Mouse (Mus musculus): ENCODE results near the gene Nfatc2.

Nfatc2 gene

DNA sequence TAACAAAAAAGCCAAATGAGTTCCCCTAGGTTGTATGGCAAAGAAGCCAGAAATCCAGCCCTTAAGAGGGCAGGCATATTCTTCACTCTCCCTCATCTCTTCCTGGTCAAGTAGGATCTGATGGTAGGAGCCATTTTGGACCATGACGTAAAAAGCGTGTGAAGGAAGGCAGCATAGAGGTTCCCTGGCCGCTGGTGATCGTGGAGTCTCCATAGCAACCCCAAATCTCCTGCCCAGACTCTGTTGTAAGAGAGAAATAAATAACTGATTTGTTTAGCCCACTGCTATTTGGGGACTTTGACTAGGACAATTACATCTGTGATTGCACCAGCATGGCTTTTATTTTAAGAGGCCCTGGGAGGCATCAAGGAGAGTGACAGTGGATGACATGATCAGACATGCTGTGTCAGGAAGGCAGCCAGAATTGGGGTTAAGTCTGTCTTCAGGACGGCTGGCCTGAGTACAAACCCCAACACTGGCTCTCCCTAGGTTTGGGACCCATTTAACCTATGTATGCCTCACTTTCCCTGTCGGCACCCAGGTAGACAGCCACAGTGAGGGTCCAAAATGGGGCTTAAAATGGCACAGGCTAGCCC is 8.3 kb upstream of the Nfatc2 start:
- DNase-seq (ENCODE audit: low spot score): no peak

DNA sequence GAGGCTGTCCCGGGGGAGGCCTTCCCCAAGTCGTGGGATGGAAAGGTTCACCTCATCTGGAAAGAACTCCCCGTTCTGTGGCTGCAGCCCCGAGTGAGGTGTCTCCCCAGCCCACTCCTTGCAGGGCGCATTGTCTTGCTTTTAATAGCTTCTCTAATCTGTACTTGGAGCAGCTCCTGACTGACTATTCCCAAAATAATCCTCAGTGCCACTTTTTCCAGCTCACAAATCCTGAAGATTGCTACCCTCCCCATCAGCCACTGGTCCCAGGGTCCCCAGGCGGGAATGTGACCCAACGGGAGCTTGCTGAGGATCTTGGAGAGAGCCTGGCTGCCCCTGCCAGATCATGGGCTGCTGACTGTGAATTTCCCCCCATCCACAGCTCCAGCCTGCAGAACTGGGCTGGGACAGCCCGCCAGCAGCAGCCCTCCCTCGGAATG is 6.7 kb upstream of the Nfatc2 start:
- no peak for DNase-seq (ENCODE audit: low spot score)

DNA sequence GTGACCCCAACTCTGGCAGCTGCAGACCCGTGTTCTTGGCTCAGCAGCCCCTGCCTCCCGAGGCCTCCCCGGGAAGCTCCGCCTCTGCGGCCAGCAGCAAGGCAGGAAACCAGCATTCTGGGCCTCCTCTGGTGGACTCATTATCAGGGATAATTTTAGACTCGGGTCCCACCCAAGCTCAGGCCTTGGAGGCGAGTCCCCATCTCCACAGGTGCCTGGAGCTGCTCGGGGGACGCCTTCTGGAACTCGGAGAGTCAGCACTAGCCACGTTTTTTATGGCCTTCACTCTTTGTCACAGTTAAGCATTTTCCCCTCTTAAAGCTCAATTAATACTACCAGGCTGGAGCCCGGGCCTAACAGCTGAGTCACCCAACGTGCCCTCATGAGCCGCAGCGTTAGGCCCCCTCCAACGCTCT is 3.2 kb upstream of the Nfatc2 start:
- DNase-seq (ENCODE audit: low spot score): no peak

DNA sequence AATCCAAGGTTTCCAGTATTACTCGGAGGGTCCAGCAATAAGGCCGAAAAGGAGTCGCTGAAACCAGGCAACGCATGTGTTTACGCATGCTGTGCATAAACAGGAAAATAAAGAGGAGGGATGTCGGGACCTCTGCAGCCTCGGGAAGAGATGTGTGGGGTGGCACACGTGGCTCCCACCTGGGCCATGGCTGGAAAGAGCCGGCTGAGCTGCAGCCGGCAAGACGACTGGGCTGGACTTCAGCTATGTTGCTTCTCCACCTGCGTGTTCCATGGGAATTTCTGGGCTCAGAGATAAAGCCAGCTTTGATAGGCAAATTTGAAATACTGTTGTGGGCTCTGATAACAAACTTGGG is 907 bp upstream of the Nfatc2 start:
- no peak for DNase-seq (ENCODE audit: low spot score)

DNA sequence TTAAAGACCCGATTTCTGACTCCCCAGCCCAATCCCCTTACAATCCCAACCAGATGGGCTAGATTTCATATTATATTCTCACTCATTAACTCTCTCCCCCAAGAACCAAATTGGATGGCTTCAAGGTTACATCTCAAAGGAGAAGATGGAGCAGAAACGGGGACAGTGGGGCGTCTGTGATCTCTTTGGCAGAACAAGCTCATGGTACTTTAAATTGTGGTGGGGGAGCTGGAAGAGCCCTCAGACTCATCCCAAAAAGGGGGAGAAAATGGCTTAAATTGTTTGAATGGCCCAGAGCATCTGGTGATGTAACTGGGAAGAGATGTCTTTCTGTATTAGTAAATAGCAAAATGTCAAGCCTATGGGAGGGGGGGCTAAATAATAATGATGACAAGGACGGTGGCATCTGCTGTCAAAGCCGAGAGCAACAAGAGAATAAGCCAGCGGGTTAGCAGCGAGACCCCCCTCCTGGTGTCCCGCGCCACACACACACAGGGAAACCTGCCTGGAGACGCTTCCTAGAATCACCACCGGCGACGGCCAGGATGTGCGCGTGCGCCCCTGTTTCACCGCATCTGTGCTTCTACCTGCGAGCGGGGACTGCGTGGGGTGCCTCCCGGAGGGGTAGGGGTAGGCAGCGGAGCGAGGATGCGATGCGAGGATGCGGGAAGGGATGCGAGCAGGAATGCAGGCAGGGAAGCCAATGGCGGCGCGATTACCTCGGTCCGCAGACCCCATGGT is 537 bp downstream of the Nfatc2 start:
- DNase-seq (ENCODE audit: low spot score): no peak

DNA sequence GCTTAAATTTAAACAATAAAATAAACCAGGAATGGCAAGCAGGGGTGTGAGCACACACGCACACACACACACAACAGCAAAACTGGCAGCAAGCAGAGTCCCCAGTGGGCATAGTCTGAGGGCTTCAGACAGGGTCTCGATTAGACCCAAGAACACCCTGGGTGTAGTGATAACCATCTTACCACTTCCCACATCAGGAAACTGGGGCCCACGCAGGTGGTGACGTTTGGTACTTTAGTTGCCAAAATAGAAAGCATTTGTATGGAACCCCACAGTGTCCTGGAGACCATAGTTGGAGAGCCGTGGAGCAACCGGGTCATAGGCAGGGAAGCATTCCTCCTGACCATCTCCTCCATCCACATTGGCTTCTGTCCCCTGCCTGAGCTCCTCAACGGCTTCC is 5.8 kb downstream of the Nfatc2 start:
- DNase-seq (ENCODE audit: low spot score): no peak

DNA sequence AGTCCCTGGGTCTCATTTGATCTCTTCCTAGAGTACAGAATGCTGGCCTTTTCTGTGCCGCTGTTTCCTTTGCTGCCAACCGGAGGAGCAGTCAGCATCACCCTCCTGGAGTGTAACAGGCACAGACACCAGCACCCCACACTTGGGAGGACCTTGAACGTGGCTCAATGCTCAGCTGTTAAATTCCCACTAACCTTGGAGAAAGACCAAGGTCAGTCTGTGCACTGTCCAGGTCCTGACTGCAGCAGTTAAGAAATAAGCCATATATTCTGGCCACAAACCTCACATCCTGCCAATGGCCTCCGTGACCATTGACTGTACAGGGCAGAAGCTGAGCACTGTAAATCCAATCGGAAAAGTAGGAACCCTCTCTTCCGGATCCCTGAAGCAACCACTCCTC is 7.8 kb downstream of the Nfatc2 start:
- no peak for DNase-seq (ENCODE audit: low spot score)

DNA sequence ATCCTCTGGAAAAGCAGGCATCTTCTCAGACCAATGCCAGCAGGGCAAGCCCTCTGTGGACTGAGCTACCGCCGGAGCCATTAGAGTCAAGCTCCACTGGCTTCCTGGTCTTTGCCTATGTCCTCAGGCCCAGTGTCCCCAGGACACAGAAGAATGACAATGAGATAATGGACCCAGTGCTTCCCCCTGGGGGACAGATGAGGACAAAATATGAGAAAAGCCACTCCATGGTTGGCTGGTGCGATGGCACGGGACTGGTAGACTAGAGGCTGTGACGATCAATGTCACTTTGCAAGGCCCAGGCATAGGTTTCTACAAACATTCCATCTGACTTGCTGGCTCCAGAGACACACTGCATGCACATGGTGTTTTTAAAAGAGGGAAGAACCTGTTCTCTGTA is 8.5 kb downstream of the Nfatc2 start:
- DNase-seq (ENCODE audit: low spot score): no peak

DNA sequence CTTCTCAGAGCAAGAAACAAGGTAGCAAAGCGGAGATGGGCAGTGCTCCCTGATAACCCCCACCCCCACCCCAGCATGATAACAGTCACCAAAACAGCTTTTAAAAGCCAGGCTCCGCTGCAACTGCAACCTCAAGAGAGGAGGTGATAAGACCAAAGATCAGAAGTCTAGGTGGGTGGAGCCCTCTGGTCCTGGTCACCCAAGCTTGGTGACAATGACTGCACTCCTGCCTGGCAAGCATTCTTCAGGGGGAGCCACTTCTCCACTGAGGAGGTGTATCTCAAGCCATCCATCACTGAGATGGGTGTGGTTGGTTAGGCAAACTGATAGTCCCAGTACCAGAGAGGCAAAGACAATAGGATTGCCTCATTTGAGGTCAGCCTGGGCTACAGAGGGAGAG is 10.4 kb downstream of the Nfatc2 start:
- DNase-seq (ENCODE audit: low spot score): no peak

DNA sequence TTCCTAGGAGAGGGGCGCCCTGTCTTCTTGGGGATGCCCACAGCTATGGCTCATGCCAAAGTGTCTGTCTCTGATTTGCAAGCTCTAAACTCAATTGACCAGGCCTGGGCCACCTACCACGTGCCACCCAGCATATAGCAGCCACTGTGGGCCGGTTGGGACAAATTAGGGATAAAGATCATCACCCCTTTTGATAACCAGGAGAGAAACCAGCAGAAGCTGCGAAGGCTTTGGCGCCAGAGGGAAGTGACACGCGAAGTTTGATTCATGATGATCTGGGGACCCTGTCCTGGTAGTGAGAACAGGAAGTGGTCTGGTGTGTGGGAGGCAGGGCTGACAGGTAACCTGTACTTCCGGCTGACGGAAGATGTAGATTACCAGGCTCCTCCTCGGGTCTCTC is 10.9 kb downstream of the Nfatc2 start:
- no peak for DNase-seq (ENCODE audit: low spot score)

DNA sequence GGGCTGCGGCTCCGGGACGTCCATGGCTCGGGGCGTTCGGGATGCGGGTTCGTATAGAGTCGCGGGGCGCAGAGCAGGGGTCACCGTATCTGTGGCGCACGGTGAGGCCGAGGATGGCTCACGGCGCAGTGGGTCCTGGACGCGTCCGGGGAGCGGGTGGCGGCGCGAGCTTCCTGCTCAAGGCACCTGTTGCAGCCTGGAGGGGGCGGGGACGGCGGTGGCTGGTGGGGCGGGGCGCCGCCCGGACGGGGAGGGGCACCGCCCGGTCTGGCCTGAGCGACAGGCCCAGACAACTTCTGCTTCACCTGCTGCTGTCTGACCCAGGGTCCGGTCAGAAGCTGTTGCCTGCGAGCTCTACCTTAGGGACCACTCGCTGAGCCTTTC is 11.3 kb downstream of the Nfatc2 start:
- no peak for DNase-seq (ENCODE audit: low spot score)

DNA sequence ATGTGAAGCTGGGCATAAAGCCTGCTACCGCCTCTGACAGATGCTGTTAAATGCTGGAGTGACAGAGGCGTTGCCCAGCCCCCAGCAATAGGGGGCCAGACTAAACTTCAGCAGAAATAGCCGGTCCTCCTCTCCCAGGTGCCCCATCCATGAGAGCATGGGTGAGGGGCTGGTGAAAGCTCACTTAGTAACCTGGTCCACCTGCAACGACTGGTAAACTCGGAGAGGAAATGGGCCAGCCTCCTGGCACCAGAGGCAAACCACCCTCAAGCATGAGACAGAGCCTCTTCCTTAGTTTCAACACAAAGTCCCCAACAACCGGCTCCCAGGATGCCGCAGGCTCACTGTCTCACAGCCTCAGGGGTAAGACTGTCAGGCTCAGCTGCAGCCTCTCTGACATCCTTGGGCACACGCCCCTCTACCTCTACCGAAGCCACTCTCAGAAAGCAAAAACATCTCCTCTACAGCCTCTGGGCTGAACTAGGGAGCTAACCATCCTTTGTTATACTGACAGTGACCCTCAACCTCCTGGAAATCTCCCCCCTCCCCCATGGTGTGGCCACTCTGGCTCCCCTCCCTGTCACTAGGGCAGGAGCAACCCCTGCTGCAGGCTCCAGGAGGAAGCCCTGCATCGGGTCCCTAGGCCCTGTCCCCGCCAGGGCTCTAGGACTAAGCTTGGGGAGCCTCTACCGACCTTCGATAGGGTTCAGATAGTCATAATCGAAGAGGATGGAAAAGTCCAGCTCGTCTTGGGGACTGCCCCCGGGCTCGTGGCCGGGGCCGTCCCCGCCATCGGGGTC is 11.9 kb downstream of the Nfatc2 start:
- DNase-seq (ENCODE audit: low spot score): no peak

DNA sequence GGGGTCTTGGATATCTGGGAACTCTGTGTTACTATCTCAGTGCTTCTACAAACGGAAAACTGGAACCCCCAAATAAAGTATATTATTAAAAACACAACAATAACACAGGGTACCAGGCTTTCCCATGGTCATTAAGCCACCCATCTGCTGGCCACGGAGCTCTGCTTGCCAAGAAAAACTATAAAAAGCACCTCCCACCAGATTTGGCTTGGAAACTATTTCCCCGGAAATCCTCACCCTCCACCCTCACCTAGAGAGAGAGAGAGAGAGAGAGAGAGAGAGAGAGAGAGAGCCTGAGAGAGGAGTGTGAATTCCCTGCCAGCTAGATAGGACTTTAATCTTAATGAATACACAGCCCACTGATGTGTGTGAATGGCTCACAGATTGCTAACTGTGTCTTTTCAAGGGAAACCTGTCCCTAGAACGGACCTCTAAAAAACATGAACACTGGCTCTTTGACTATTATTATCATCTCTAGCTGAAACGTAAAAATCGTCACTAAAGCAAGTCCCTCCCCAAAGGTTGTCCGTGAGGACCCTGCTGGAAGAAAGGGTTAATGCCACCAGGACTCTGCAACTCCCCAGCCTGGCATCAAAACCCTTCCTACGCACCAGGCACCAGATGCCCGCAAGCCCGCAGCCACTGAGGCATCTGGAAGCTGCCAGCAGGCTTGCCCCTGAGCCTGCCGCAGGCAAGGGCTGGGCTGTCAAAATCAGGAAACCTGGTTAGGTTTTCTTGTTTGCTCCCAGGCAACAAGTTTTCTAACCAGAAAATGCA is 12.7 kb downstream of the Nfatc2 start:
- DNase-seq (ENCODE audit: low spot score): no peak

DNA sequence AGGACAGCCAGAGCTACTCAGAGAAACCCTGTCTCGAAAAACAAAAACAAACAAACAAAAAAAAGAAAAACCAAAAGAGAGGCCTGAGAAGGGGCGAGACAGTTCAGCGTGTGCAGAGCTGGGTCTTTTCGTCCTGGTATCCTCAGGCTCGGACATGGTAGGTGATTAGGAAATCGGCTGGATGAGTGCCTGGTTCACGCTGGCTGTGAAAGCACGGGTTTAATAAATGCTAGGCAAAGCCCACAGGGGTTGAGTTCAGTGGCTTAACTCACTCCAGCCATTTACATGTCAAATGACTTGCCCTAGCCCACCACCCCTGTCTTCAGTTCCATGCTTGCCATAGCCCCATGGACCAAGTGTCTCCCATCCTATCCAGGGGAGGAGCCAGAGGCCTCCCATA is 14.3 kb downstream of the Nfatc2 start:
- no peak for DNase-seq (ENCODE audit: low spot score)

DNA sequence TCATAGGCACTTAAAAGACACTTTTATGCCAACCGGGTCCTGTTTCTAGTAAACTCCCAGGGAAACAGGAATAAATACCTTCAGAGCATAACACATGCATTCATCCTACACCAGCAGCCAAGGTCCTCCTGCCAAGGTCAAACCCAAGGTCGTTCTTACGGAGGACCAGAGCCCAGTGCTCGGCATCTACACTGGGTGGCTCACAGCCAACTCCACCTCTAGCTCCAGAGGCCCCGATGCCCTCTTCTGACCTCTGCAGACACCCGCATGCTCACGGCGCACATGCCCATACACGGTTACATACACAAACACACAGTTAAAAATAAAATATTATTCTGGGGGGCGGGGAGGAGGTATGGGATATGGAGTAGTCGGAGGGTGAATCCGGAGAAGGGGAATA is 14.9 kb downstream of the Nfatc2 start:
- DNase-seq (ENCODE audit: low spot score): no peak

DNA sequence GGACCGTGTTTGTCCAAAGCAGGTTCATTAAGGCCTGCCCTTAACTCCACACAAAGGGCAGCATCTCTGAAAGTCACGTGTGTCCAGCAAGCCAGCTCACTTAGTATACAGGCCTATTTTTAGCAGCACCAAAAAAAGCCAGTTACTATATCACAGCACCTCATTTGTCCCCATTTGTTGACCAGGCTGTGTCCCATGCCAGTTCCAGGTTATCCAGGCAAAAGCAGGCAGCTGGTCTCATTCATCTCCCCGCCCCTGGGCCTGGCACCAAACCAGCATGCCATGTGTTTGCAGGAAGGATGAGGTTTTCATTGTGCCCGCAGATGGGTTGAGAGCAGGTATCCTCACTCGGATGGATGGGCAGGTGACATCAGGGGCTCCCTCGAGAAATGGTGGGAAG is 16.6 kb downstream of the Nfatc2 start:
- no peak for DNase-seq (ENCODE audit: low spot score)

DNA sequence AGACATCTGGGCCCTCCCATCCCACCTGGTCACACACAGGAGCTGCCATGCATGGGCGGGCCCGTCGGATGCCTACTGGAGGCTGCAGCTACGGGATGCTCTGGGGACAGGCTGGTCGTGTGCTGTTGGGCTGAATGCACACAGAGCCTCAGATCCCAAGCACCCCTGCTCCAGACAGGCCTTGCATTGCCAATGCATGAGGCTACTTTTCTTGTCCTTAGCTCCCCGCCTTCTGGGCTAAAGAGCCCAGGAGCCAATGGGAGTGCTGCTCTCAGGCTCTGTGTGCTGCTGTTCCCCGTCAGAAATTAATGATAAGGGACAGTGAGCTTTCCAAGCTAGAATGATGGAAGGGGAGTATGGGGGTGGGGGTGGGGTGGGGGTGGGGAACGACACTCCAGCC is 17.0 kb downstream of the Nfatc2 start:
- no peak for DNase-seq (ENCODE audit: low spot score)

DNA sequence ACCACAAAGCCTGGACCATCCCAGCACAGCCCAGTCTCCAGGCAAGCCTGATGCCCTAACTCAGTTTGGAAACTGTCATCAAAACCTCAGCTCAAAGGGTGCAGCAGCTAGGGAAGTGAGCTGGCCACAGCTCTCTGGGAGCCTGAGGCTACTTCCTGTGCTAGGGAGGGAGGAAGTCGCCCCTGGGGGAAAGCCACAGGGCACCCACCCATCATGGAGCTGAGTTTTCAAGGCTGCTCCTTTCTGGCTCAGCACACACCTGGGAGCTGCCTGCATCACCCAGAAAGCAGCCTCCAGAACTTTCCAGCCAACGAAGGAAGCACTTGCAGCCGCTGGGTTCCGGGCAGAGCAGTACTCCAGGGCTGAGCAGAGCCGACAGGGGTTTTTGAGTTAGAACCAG is 18.4 kb downstream of the Nfatc2 start:
- no peak for DNase-seq (ENCODE audit: low spot score)

DNA sequence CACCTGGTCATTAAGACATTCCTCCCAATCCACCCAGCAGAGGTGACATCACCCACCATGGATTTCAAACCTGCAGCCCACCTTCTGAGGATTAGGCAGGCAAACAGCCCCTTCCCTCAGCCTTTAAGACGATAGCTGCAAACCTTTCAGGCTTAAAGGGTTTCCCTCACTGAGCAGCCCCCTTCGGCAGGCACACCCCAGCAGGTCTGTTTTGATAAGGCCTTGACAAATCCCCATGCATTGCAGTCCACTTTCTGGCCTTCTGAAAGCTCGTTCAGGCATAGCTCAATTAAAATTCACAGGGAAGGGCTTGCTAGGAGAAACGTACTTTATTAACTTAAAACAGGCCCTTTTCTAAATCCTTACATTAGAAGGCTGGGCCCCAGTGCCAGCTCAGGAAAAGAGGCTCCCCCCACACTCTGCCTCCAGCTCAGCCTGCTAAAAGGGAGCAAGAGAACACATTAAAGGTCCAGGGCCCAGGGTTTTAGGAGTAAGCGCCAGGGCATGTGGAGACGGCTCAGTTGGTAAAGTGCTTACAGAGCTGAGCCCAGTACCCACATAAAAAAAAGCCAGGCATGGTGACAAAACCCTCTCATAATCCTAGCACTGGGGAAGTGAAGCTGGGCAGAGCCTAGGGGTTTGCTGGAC is 20.1 kb downstream of the Nfatc2 start:
- DNase-seq (ENCODE audit: low spot score): no peak

DNA sequence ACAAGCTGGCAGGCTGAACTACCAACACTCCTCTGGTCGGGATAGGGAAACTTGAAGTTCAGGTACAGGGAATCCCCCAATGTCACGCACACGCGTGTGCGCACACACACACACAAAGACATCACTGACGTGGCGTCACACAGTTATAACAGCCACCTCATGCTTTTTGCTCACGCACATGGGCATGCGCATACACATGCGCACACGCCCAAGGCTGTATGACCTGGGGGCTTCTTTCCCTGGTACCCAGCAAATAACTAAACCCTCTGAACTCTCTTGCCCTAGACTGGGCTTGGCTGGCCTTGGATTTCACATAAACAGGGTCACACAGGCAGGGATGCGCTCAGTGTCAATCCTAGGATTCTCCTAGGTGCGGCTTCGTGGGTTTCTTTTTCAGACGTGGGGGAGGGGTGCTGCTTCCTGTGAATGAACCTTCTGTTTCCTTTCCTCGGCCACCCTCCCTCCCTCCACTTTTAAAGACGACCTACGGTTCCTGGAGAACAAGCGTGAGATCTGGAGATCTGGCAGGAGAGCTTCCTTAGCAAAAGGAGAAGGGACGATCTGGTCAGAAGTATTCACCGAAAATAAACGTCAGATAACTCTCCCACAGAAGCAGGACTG is 21.1 kb downstream of the Nfatc2 start:
- DNase-seq (ENCODE audit: low spot score): no peak

DNA sequence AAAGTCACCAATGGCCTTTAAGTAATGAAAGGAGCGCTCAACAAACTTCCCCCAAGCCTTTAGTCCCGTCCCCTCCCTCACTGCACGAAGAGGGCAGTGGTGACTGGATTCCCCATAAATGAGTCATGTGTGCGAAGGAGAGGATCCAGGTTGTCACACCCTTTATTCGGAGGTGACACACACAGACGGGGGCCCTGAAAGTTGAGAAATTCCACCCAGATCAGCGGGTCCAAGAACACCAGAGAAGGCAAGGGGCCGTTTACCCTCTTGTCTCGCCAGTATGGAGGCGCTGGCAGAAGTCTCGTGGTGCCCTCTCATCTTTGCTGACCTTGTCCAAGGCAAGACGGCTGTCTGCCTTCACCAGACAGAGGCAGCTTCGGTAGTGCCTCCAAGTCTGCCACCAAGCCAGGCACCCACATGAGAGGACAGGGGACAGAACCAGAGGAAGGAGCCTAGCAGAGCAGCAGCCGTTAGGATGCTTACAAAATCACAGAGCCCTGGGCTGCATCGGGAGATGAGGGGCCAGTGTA is 21.8 kb downstream of the Nfatc2 start:
- no peak for DNase-seq (ENCODE audit: low spot score)

All from urinary bladder, postnatal 10 days (tissue).